Mouse (Mus musculus) kidney, adult 2 months (tissue): ENCODE measurements around the gene Mrpl10.

Experiments used
- CTCF ChIP-seq: fragments of 200-500 bp; conservative IDR thresholded peaks from 2 replicates; pipeline ENCODE4 v1.5.1; 2011; ENCODE audit warnings: low read depth, mild to moderate bottlenecking, control low read depth, low read length, moderate library complexity, mixed read lengths; ENCODE audit not compliant: insufficient read depth, insufficient read length
- POLR2A ChIP-seq: fragments of 200-500 bp; IDR thresholded peaks from one replicate; pipeline ENCODE4 v1.6.1; 2011; ENCODE audit warnings: low read depth, low read length, control low read depth

DNA sequence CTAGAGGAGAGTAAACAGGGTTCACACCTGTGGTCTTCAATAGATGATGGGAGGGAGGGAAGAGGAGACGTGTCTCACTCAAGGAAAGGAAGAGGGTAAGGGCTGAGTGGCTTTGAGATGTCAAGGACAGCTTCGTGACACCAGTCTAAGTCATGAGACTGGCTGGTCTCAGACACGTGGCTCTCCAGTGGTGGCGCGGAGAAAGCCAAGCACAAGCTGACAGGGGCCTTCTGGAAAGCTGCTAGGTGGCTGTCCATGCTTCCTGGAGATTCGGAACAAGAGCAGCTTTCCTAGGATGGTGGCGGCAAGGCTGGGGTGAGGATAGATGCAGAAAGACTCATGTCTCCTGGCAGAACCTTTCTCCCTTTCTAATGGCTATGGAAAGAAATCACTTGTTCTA is 2.5 kb upstream of the Mrpl10 start:
- TF ChIP-seq CTCF = no peak
- TF ChIP-seq POLR2A = no peak
